Mouse (Mus musculus) liver, embryonic 14.5 days (tissue): ENCODE data around the gene Celsr2.

ENCODE experiments used
- CTCF ChIP-seq: IDR thresholded peaks from 2 replicates; pipeline ENCODE4 v1.5.1; 2016; ENCODE audit warnings: antibody characterized with exemption, low read depth, control low read depth
- EP300 ChIP-seq: IDR thresholded peaks from 2 replicates; pipeline ENCODE4 v1.6.1; 2016; ENCODE audit warnings: antibody characterized with exemption, low read depth

DNA sequence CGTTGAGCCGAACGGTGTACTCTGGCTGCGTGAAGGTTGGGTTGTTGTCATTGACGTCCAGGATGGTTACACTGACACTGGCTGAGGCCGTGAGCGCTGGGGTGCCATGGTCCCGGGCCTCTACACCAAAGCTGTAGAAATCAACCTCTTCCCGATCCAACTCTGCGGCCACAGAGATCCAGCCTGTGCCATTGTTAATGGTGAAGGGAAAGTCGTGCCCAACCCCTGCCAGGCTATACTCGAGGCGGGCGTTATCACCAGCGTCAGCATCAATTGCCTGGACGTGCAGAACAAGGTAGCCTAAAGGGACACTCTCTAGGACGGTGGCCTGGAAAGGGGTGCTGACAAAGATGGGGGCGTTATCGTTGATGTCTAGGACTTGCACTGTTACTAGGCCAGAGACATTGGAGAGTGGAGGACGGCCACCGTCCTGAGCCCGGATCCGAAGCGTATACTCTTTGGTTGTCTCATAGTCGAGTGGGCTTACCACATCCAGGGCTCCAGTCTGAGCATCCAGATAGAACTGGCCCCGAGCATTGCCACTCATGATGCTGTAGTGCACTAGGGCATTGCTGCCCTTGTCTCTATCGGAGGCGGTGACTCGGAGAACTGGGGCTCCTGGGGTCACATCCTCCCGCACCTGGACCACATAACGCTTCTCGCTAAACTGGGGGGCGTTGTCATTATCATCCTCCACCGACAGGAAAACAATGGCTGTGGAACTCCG lies 1.6 kb downstream of the Celsr2 start:
- TF ChIP-seq CTCF (no peak), EP300 (no peak)
